Mouse (Mus musculus) liver, embryonic 12.5 days (tissue): Measurements from ENCODE around the gene Emc3. TPM values are rescaled to one million over a fixed set of nuclear protein-coding genes. Genes with fewer than 3 reads are reported as not detected.

Experiments used
- ATAC-seq: fragments of 200-750 bp; cut with Nextera tagmentation; 2 replicates; pipeline ENCODE4 v1.8.0; 2017; ENCODE audit warnings: moderate number of reproducible peaks, mild to moderate bottlenecking, moderate library complexity
- H3K27ac ChIP-seq: fragments of 300-500 bp; sonication (generic); 2 replicates; pipeline ENCODE4 v1.5.1; 2016; ENCODE audit warnings: mild to moderate bottlenecking
- H3K27me3 ChIP-seq: fragments of 300-500 bp; sonication (generic); replicated peaks from 2 replicates; pipeline ENCODE4 v1.6.1; 2016; ENCODE audit warnings: mild to moderate bottlenecking, moderate library complexity
- H3K36me3 ChIP-seq: fragments of 300-500 bp; sonication (generic); 2 replicates; pipeline ENCODE4 v1.6.1; 2016; ENCODE audit warnings: mild to moderate bottlenecking, moderate library complexity
- H3K4me1 ChIP-seq: fragments of 300-500 bp; sonication (generic); 2 replicates; pipeline ENCODE4 v1.6.1; 2016
- H3K4me2 ChIP-seq: fragments of 300-500 bp; sonication (generic); 2 replicates; pipeline ENCODE4 v1.6.1; 2016; ENCODE audit warnings: mild to moderate bottlenecking, moderate library complexity
- H3K4me3 ChIP-seq: fragments of 300-500 bp; sonication (generic); 2 replicates; pipeline ENCODE4 v1.5.1; 2016; ENCODE audit warnings: mild to moderate bottlenecking, moderate library complexity
- H3K9ac ChIP-seq: fragments of 300-500 bp; sonication (generic); 2 replicates; pipeline ENCODE4 v1.6.1; 2016; ENCODE audit warnings: mild to moderate bottlenecking, moderate library complexity
- H3K9me3 ChIP-seq: fragments of 300-500 bp; sonication (generic); replicated peaks from 2 replicates; pipeline ENCODE4 v1.6.1; 2016; ENCODE audit warnings: mild to moderate bottlenecking, moderate library complexity
- WGBS: fragments of 180-500 bp; shearing (Covaris S2); methylation state at CpG from one replicate; pipeline ENCODE4 v1.1.7; 2016; ENCODE audit not compliant: insufficient replicate concordance; 5-methylcytosine and 5-hydroxymethylcytosine counted together
- polyA plus RNA-seq: library from polyadenylated mRNA; unstranded; fragments of >200 nt; fragmentation: Nextera tagmentation; extraction: Ambion mirVana; gene quantifications from 2 replicates; pipeline ENCODE4 v1.2.1, GENCODE M21; 2016

Emc3 gene
- polyA plus RNA-seq, 1 experiment from 2014 or later: 56.5 TPM

GRCm38 (mm10) chr6:113492101-113492864 lies 39.2 kb downstream of the Emc3 start:
- H3K36me3 ChIP-seq: peaks cover 29% of the 10 kb centered on the region
- ATAC-seq: no peak
- WGBS: 75% methylated on average over 24 of the region's 24 CpGs
- no peak overlapping the region for H3K9ac ChIP-seq
- no peaks in the 10 kb centered on the region for H3K9me3 ChIP-seq
- peaks cover 35% of the 10 kb centered on the region for H3K27me3 ChIP-seq
- H3K27ac ChIP-seq: no peak overlapping the region
- peaks cover 26% of the 10 kb centered on the region for H3K4me1 ChIP-seq
- H3K4me3 ChIP-seq: no peak overlapping the region
- no peak overlapping the region for H3K4me2 ChIP-seq

GRCm38 (mm10) chr6:113489410-113489809 lies 42.0 kb downstream of the Emc3 start:
- Histone ChIP-seq H3K9ac (no peak overlapping the region), H3K4me3 (no peak overlapping the region), H3K36me3 (peaks cover 29% of the 10 kb centered on the region), H3K4me1 (peaks cover 27% of the 10 kb centered on the region), H3K9me3 (no peaks in the 10 kb centered on the region), H3K4me2 (no peak overlapping the region), H3K27ac (no peak overlapping the region), H3K27me3 (peaks cover 6% of the 10 kb centered on the region)
- WGBS: 88% methylated on average over 14 of the region's 14 CpGs
- ATAC-seq: no peak

- H3K27me3 ChIP-seq: peaks cover 6% of the 10 kb centered on the region
- WGBS: 52% methylated on average over 7 of the region's 7 CpGs
- peaks cover 41% of the 10 kb centered on the region for H3K4me1 ChIP-seq
- ATAC-seq: no peak
- peaks cover 29% of the 10 kb centered on the region for H3K36me3 ChIP-seq
- no peak overlapping the region for H3K27ac ChIP-seq
- H3K9ac ChIP-seq: no peak overlapping the region
- no peaks in the 10 kb centered on the region for H3K9me3 ChIP-seq
- no peak overlapping the region for H3K4me2 ChIP-seq
- H3K4me3 ChIP-seq: no peak overlapping the region
Observed at GRCm38 (mm10) chr6:113487125-113487576, 44.3 kb downstream of the Emc3 start.

GRCm38 (mm10) chr6:113483729-113484128 lies 47.7 kb downstream of the Emc3 start:
- Histone ChIP-seq H3K4me3 (peak overlapping the region; percentile 68), H3K9me3 (no peaks in the 10 kb centered on the region), H3K36me3 (peaks cover 8% of the 10 kb centered on the region), H3K4me1 (peaks cover 48% of the 10 kb centered on the region), H3K27ac (peak overlapping the region; percentile 80), H3K4me2 (peak overlapping the region; percentile 94), H3K9ac (peak overlapping the region; percentile 76), H3K27me3 (peaks cover 41% of the 10 kb centered on the region)
- WGBS: 13% methylated on average over 10 of the region's 10 CpGs
- peak; percentile 18; the same call in 1 of the 2 replicates for ATAC-seq

GRCm38 (mm10) chr6:113483100-113483615 lies 48.3 kb downstream of the Emc3 start, which contains the start of gene Creld1:
Creld1 (plus strand) TSS chr6:113483297.
- H3K9ac ChIP-seq: peak within 1 kb of the TSS; percentile 76
- H3K27me3 ChIP-seq: peaks cover 46% of the 10 kb centered on the region
- H3K4me1 ChIP-seq: peaks cover 48% of the 10 kb centered on the region
- peak within 1 kb of the TSS; percentile 68 for H3K4me3 ChIP-seq
- peak; percentile 96 for ATAC-seq
- peak within 1 kb of the TSS; percentile 80 for H3K27ac ChIP-seq
- under 1% methylated on average over 26 of the region's 26 CpGs for WGBS
- H3K36me3 ChIP-seq: peaks cover 2% of the 10 kb centered on the region; the same call in 1 of the 2 replicates
- no peaks in the 10 kb centered on the region for H3K9me3 ChIP-seq
- H3K4me2 ChIP-seq: peak within 1 kb of the TSS; percentile 94

- Histone ChIP-seq H3K9me3 (no peaks in the 10 kb centered on the region), H3K4me1 (peaks cover 42% of the 10 kb centered on the region), H3K27me3 (peaks cover 46% of the 10 kb centered on the region), H3K4me3 (peak overlapping the region; percentile 68), H3K36me3 (no peaks in the 10 kb centered on the region), H3K27ac (peak overlapping the region; percentile 66), H3K9ac (peak overlapping the region; percentile 65), H3K4me2 (peak overlapping the region; percentile 94)
- 1% methylated on average over 65 of the region's 65 CpGs for WGBS
- peak; percentile 51 for ATAC-seq
Observed at GRCm38 (mm10) chr6:113482477-113483099, 48.9 kb downstream of the Emc3 start.

GRCm38 (mm10) chr6:113480555-113481373 lies 50.7 kb downstream of the Emc3 start:
- peaks cover 62% of the 10 kb centered on the region for H3K27me3 ChIP-seq
- no peak overlapping the region for H3K4me3 ChIP-seq
- H3K9ac ChIP-seq: no peak overlapping the region
- peaks cover 30% of the 10 kb centered on the region for H3K4me1 ChIP-seq
- H3K27ac ChIP-seq: no peak overlapping the region
- no peaks in the 10 kb centered on the region for H3K36me3 ChIP-seq
- ATAC-seq: no peak
- WGBS: 58% methylated on average over 18 of the region's 18 CpGs
- no peaks in the 10 kb centered on the region for H3K9me3 ChIP-seq
- H3K4me2 ChIP-seq: no peak overlapping the region

- WGBS: 67% methylated on average over 10 of the region's 10 CpGs
- H3K4me2 ChIP-seq: no peak overlapping the region
- H3K36me3 ChIP-seq: no peaks in the 10 kb centered on the region
- peaks cover 68% of the 10 kb centered on the region for H3K27me3 ChIP-seq
- H3K9me3 ChIP-seq: no peaks in the 10 kb centered on the region
- H3K27ac ChIP-seq: no peak overlapping the region
- peaks cover 19% of the 10 kb centered on the region for H3K4me1 ChIP-seq
- no peak for ATAC-seq
- no peak overlapping the region for H3K9ac ChIP-seq
- H3K4me3 ChIP-seq: no peak overlapping the region
Observed at GRCm38 (mm10) chr6:113478906-113479305, 52.5 kb downstream of the Emc3 start.

- Histone ChIP-seq H3K9ac (no peak overlapping the region), H3K4me2 (no peak overlapping the region), H3K9me3 (no peaks in the 10 kb centered on the region), H3K4me1 (peaks cover 9% of the 10 kb centered on the region), H3K4me3 (no peak overlapping the region), H3K27ac (no peak overlapping the region), H3K27me3 (peaks cover 67% of the 10 kb centered on the region), H3K36me3 (no peaks in the 10 kb centered on the region)
- no peak for ATAC-seq
- WGBS: 30% methylated on average over 7 of the region's 7 CpGs
Observed at GRCm38 (mm10) chr6:113477353-113477752, 54.1 kb downstream of the Emc3 start.

- no peak overlapping the region for H3K4me3 ChIP-seq
- peaks cover 65% of the 10 kb centered on the region for H3K27me3 ChIP-seq
- H3K9me3 ChIP-seq: no peaks in the 10 kb centered on the region
- no peak for ATAC-seq
- H3K9ac ChIP-seq: no peak overlapping the region
- peaks cover 21% of the 10 kb centered on the region for H3K4me1 ChIP-seq
- H3K4me2 ChIP-seq: no peak overlapping the region
- no peak overlapping the region for H3K27ac ChIP-seq
- WGBS: 64% methylated on average over 6 of the region's 6 CpGs
- H3K36me3 ChIP-seq: no peaks in the 10 kb centered on the region
Observed at GRCm38 (mm10) chr6:113473715-113474114, 57.7 kb downstream of the Emc3 start.

GRCm38 (mm10) chr6:113473246-113473645 lies 58.2 kb downstream of the Emc3 start:
- H3K27me3 ChIP-seq: peaks cover 61% of the 10 kb centered on the region

More at GRCm38 (mm10) chr6:113473246-113473645, 58.2 kb downstream of the Emc3 start:
- Histone ChIP-seq H3K9ac (no peak overlapping the region), H3K4me2 (no peak overlapping the region), H3K4me3 (no peak overlapping the region), H3K27ac (no peak overlapping the region), H3K36me3 (no peaks in the 10 kb centered on the region), H3K9me3 (no peaks in the 10 kb centered on the region), H3K4me1 (peaks cover 21% of the 10 kb centered on the region)
- no peak for ATAC-seq
- WGBS: 57% methylated on average over 2 of the region's 2 CpGs
